Mouse (Mus musculus): ENCODE data around the gene Spag7. TPM values are rescaled to one million over a fixed set of nuclear protein-coding genes. Genes with fewer than 3 reads are reported as not detected.

Spag7 gene
- polyA plus RNA-seq, 1 experiment = 76.0 TPM

DNA sequence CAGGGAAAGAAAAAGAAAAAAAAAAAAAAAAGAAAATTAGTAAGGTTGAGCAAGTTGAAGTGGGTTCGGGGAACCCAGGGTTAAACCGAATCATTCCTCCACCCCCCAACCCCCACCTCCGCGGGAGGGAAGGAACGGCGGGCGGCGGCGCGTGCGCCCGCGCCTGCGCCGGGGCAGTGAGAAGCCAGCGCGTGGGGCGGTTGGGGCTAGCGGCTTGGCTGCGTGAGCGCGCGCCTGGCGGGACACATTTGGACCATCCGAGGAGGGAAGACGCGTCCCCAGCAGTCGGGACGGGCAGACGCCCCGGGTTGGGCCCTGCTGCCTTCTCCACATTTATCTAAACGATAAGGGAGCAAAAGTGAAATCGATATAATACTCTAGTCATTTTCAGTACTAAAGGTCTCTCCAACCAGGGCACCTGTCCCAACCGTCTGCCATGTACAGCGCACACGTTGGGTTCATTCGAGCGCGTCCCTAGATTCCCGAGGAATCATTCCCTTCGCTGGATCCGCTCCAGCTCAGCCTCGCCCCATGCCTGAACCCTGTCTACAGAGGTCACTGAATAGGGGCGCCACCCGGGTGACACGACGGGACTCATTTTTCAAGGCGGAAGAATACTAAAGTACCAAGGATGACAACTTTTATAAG, 14.2 kb downstream of the Spag7 start:
- DNase-seq (ENCODE audit: low read depth) = peak; percentile 92
- TF ChIP-seq CTCF (IDR thresholded peaks at IDR 0.05; ENCODE audit: borderline replicate concordance, extremely low read depth, insufficient read depth, insufficient read length) (no peak), POLR2A (IDR thresholded peaks at IDR 0.05; ENCODE audit: borderline replicate concordance, extremely low read depth, insufficient read depth, insufficient read length, poor library complexity, severe bottlenecking) (peak; percentile 79)

DNA sequence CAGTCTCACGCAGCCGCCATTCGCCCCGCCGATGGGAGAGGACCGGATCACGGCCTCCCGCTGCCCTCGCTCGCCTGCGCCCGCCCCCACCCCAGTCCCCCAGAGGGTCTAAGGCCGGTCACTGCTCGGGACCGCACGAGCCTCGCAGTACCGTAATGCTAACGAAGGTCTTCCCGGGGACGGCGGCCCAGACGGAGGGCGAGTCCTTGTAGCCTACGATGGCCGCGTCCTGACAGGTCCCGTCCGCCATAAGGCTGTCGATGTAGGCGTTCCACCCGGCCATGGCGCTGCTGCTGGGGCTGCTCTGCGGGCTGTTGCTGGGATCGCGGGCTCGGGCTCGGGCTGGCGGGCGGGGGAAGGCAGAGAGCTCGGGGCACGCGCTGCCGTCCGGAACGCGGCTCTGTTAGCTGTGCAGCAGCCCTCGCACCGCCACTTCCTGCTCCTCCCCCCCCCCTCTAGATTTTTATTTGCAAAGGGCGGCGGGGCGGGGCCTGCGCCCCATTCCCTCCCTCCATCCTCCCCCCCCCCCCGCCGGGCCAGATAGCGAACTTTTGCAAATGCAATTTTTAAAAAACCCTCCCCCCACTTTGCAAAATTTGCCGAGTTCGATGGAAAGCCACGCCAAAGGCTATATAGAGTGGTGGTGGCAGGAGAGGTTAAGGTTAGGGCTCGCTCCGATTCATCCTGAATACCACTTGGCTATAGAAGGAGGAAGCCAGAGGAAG, 14.9 kb downstream of the Spag7 start, which contains the start of gene Pfn1:
Pfn1 (minus strand) TSS at position 447 of the 725 bp plus-strand sequence.
- peak; percentile 91 for DNase-seq (ENCODE audit: low read depth)
- TF ChIP-seq POLR2A (IDR thresholded peaks at IDR 0.05; ENCODE audit: borderline replicate concordance, extremely low read depth, insufficient read depth, insufficient read length, poor library complexity, severe bottlenecking) (peak; percentile 92), CTCF (IDR thresholded peaks at IDR 0.05; ENCODE audit: borderline replicate concordance, extremely low read depth, insufficient read depth, insufficient read length) (no peak)

DNA sequence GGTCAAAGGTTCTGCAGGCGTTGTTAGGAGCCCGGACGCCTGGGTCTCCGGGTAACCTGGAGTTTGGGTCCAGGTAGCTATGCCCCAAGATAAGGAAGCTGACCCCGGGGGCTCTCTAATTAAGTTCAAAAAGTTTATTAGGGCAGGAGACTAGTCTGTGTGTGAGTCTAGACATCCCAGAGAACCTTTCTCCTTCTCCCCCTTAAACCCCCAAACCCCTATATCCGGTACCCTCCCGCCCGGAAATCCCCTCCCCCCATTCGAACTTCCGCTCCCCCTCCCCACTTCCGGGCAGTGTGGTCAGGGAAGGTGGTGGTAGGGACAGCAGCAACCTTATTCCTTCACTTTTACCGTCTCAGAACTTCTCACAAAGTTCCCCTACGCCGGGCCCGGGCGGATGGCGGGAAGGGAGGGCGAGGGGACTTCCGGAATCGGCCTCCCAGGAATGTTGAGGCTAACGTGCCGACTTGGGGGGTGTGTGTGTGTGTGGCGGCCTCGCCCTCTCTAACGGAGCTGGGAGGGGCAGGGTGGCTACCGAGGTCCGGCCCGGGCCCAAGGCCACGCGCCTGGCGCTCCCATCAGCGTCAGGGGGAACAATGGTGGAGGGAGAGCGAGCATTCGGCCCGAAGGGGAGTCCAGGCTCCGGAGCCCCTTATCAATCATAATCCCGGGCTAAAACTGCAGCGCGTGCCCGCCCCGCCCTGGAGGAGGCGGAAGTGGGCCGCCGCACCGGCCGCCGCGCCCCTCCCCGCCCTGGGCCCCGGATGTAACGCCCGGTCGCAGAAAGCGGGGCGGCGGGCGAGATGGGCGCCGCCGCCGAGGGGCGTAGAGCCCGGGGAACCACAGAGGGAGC, 15.6 kb downstream of the Spag7 start:
- DNase-seq (ENCODE audit: low read depth) = peak; percentile 83
- no peak for TF ChIP-seq CTCF (IDR thresholded peaks at IDR 0.05; ENCODE audit: borderline replicate concordance, extremely low read depth, insufficient read depth, insufficient read length)
- TF ChIP-seq POLR2A (IDR thresholded peaks at IDR 0.05; ENCODE audit: borderline replicate concordance, extremely low read depth, insufficient read depth, insufficient read length, poor library complexity, severe bottlenecking) = 0 out of 2 replicates have a peak, but pooled peaks have one; percentile 42

- no peak for TF ChIP-seq CTCF (IDR thresholded peaks at IDR 0.05; ENCODE audit: borderline replicate concordance, extremely low read depth, insufficient read depth, insufficient read length)
- no peak for TF ChIP-seq POLR2A (IDR thresholded peaks at IDR 0.05; ENCODE audit: borderline replicate concordance, extremely low read depth, insufficient read depth, insufficient read length, poor library complexity, severe bottlenecking)
- DNase-seq (ENCODE audit: low read depth) = no peak
These were observed 16.3 kb downstream of the Spag7 start for GRCm38 (mm10) chr11:70652884-70653344.

- no peak for DNase-seq (ENCODE audit: low read depth)
- TF ChIP-seq CTCF (IDR thresholded peaks at IDR 0.05; ENCODE audit: borderline replicate concordance, extremely low read depth, insufficient read depth, insufficient read length) (no peak), POLR2A (IDR thresholded peaks at IDR 0.05; ENCODE audit: borderline replicate concordance, extremely low read depth, insufficient read depth, insufficient read length, poor library complexity, severe bottlenecking) (no peak)
These were observed 17.0 kb downstream of the Spag7 start for GRCm38 (mm10) chr11:70652029-70652883.

- DNase-seq (ENCODE audit: low read depth) = no peak
- no peak for TF ChIP-seq CTCF (IDR thresholded peaks at IDR 0.05; ENCODE audit: borderline replicate concordance, extremely low read depth, insufficient read depth, insufficient read length)
- no peak for TF ChIP-seq POLR2A (IDR thresholded peaks at IDR 0.05; ENCODE audit: borderline replicate concordance, extremely low read depth, insufficient read depth, insufficient read length, poor library complexity, severe bottlenecking)
These were observed 17.8 kb downstream of the Spag7 start for GRCm38 (mm10) chr11:70651391-70651790.

DNA sequence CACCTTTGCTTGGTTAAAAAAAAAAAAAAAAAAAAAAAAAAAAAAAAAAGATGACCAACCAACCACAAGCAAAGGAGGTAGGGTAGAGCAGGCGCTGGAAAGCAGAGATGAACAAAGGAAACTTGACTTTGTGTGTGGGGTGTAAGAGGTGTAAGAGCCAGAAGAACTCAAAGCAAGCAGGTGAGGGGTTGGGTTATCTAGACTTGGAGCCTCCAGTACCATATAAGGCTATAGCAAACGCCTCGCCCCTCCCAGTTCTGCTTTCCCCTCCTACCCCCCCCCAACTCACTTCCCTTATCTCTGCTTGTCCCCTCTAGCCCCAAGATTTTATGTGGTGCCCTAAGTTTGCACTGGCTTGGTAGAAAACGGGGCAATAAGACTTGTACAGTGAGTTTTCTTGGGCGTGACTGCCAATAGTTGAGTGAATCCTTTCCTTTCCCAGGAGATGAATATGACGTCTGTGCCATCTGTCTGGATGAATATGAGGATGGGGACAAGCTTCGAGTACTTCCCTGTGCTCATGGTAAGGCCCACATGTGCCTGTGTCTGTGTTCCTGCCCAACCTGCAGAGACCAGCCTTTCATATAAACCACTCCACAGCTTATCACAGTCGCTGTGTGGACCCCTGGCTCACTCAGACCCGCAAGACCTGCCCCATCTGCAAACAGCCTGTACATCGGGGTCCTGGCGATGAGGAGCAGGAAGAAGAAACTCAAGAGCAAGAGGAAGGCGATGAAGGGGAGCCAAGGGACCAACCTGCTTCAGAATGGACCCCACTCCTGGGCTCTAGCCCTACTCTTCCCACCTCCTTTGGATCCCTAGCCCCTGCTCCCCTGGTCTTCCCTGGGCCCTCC, 18.7 kb downstream of the Spag7 start:
- no peak for TF ChIP-seq CTCF (IDR thresholded peaks at IDR 0.05; ENCODE audit: borderline replicate concordance, extremely low read depth, insufficient read depth, insufficient read length)
- TF ChIP-seq POLR2A (IDR thresholded peaks at IDR 0.05; ENCODE audit: borderline replicate concordance, extremely low read depth, insufficient read depth, insufficient read length, poor library complexity, severe bottlenecking) = no peak
- DNase-seq (ENCODE audit: low read depth) = no peak

GRCm38 (mm10) chr11:70649185-70649734, 20.0 kb downstream of the Spag7 start:
- no peak for TF ChIP-seq POLR2A (IDR thresholded peaks at IDR 0.05; ENCODE audit: borderline replicate concordance, extremely low read depth, insufficient read depth, insufficient read length, poor library complexity, severe bottlenecking)
- no peak for TF ChIP-seq CTCF (IDR thresholded peaks at IDR 0.05; ENCODE audit: borderline replicate concordance, extremely low read depth, insufficient read depth, insufficient read length)
- DNase-seq (ENCODE audit: low read depth) = no peak

GRCm38 (mm10) chr11:70648512-70648911, 20.7 kb downstream of the Spag7 start:
- TF ChIP-seq POLR2A (IDR thresholded peaks at IDR 0.05; ENCODE audit: borderline replicate concordance, extremely low read depth, insufficient read depth, insufficient read length, poor library complexity, severe bottlenecking) (no peak), CTCF (IDR thresholded peaks at IDR 0.05; ENCODE audit: borderline replicate concordance, extremely low read depth, insufficient read depth, insufficient read length) (no peak)
- no peak for DNase-seq (ENCODE audit: low read depth)

Measured in brain, embryonic 14.5 days (tissue).